Mouse (Mus musculus): Measurements from ENCODE around the gene Parp8. TPM values are rescaled to one million over a fixed set of nuclear protein-coding genes. Genes with fewer than 3 reads are reported as not detected.

The Parp8 gene
- polyA plus RNA-seq, 1 experiment from 2014 or later: 15.6 TPM

DNA sequence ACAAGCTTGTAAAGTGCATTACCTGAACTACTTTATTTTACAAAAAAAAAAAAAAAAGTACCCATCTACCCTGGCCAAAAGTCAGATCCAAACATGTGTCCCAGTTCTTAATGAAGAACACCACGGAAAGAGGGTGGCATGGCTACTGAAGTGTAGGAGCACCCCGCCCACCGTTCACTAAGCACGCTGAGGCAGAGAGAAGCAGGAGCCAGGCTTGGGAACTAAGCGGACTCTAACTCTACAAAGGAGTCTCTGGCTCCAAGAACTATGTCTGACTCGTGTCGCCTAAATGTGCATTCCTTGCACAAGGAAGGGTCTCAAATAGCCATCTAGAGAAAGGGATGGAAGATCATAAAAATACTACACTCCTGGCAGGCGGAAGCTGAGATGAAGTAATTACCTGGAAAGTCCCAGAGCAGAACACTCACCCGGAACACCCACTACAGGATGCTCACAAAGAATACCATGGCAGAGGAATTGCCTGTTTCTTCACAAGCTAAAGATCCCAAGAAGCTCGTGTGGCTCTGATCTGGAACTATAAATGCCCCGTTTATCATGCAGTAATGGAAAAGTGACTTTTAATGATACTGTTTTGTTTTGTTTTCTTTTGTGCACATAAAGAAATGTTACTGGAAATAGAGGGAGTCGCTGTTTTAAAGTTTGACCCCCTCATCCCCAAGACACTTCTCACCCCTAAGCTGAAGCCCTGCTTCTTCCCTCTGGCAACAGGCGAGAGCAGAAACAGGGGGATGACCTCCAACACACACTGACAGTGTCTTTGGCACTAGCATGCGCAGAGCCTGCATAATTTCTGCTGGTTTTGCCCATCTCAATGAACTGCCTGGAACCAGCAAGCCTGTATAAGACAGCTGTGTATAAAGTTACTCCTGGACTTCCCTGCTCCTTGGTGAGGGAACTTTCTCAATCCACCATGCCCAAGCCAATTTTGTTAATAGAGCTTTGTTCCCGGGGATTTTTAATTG lies 62.6 kb downstream of the Parp8 start:
- H3K27me3 ChIP-seq (ENCODE audit: control insufficient read depth, insufficient read depth, low read length): no peaks in the 10 kb centered on the region
- no peak for ATAC-seq (replicated peaks; ENCODE audit: insufficient number of reproducible peaks, low FRiP score, low TSS enrichment)

GRCm38 (mm10) chr13:116958776-116959589 lies 66.4 kb downstream of the Parp8 start:
- no peak overlapping the region for H3K9ac ChIP-seq (ENCODE audit: low read depth, low read length)
- H3K27ac ChIP-seq (ENCODE audit: low read depth, low read length): no peak overlapping the region
- H3K4me1 ChIP-seq (ENCODE audit: control insufficient read depth, insufficient read depth, low read length): no peaks in the 10 kb centered on the region
- no peaks in the 10 kb centered on the region for H3K27me3 ChIP-seq (ENCODE audit: control insufficient read depth, insufficient read depth, low read length)
- ATAC-seq (replicated peaks; ENCODE audit: insufficient number of reproducible peaks, low FRiP score, low TSS enrichment): no peak
- H3K36me3 ChIP-seq (ENCODE audit: control insufficient read depth, insufficient read depth, low read length): no peaks in the 10 kb centered on the region
- WGBS (ENCODE audit: insufficient replicate concordance): 77% methylated on average over 7 of the region's 7 CpGs
- no peaks in the 10 kb centered on the region for H3K9me3 ChIP-seq (replicated peaks; ENCODE audit: control insufficient read depth, low read length)
- no peak overlapping the region for H3K4me3 ChIP-seq (ENCODE audit: low read depth, low read length)
- no peak overlapping the region for H3K4me2 ChIP-seq

More for the DNA sequence above, 62.6 kb downstream of the Parp8 start:
- no peaks in the 10 kb centered on the region for H3K36me3 ChIP-seq (ENCODE audit: control insufficient read depth, insufficient read depth, low read length)
- H3K4me2 ChIP-seq: no peak overlapping the region
- no peaks in the 10 kb centered on the region for H3K9me3 ChIP-seq (replicated peaks; ENCODE audit: control insufficient read depth, low read length)
- no peak overlapping the region for H3K27ac ChIP-seq (ENCODE audit: low read depth, low read length)
- WGBS (ENCODE audit: insufficient replicate concordance): 82% methylated on average over 15 of the region's 15 CpGs
- H3K4me3 ChIP-seq (ENCODE audit: low read depth, low read length): no peak overlapping the region
- no peaks in the 10 kb centered on the region for H3K4me1 ChIP-seq (ENCODE audit: control insufficient read depth, insufficient read depth, low read length)
- H3K9ac ChIP-seq (ENCODE audit: low read depth, low read length): no peak overlapping the region

- Histone ChIP-seq H3K4me2 (no peak overlapping the region), H3K27me3 (ENCODE audit: control insufficient read depth, insufficient read depth, low read length) (no peaks in the 10 kb centered on the region), H3K9me3 (replicated peaks; ENCODE audit: control insufficient read depth, low read length) (no peaks in the 10 kb centered on the region), H3K4me3 (ENCODE audit: low read depth, low read length) (no peak overlapping the region), H3K36me3 (ENCODE audit: control insufficient read depth, insufficient read depth, low read length) (no peaks in the 10 kb centered on the region), H3K9ac (ENCODE audit: low read depth, low read length) (no peak overlapping the region), H3K27ac (ENCODE audit: low read depth, low read length) (no peak overlapping the region), H3K4me1 (ENCODE audit: control insufficient read depth, insufficient read depth, low read length) (no peaks in the 10 kb centered on the region)
- 75% methylated on average over 3 of the region's 3 CpGs for WGBS (ENCODE audit: insufficient replicate concordance)
- ATAC-seq (replicated peaks; ENCODE audit: insufficient number of reproducible peaks, low FRiP score, low TSS enrichment): no peak
Measured at GRCm38 (mm10) chr13:116957577-116957976, 67.8 kb downstream of the Parp8 start.

GRCm38 (mm10) chr13:116951336-116951735 lies 74.0 kb downstream of the Parp8 start:
- Histone ChIP-seq H3K4me2 (no peak overlapping the region), H3K4me3 (ENCODE audit: low read depth, low read length) (no peak overlapping the region), H3K27me3 (ENCODE audit: control insufficient read depth, insufficient read depth, low read length) (no peaks in the 10 kb centered on the region), H3K9ac (ENCODE audit: low read depth, low read length) (no peak overlapping the region), H3K9me3 (replicated peaks; ENCODE audit: control insufficient read depth, low read length) (no peaks in the 10 kb centered on the region), H3K27ac (ENCODE audit: low read depth, low read length) (no peak overlapping the region), H3K36me3 (ENCODE audit: control insufficient read depth, insufficient read depth, low read length) (no peaks in the 10 kb centered on the region), H3K4me1 (ENCODE audit: control insufficient read depth, insufficient read depth, low read length) (peaks cover 3% of the 10 kb centered on the region; the same call in 1 of the 2 replicates)
- no peak for ATAC-seq (replicated peaks; ENCODE audit: insufficient number of reproducible peaks, low FRiP score, low TSS enrichment)
- 89% methylated on average over 3 of the region's 3 CpGs for WGBS (ENCODE audit: insufficient replicate concordance)

GRCm38 (mm10) chr13:116949527-116949926 lies 75.8 kb downstream of the Parp8 start:
- no peak overlapping the region for H3K9ac ChIP-seq (ENCODE audit: low read depth, low read length)
- H3K9me3 ChIP-seq (replicated peaks; ENCODE audit: control insufficient read depth, low read length): no peaks in the 10 kb centered on the region
- no peaks in the 10 kb centered on the region for H3K27me3 ChIP-seq (ENCODE audit: control insufficient read depth, insufficient read depth, low read length)
- no peak for ATAC-seq (replicated peaks; ENCODE audit: insufficient number of reproducible peaks, low FRiP score, low TSS enrichment)
- H3K27ac ChIP-seq (ENCODE audit: low read depth, low read length): no peak overlapping the region
- peaks cover 3% of the 10 kb centered on the region; the same call in 1 of the 2 replicates for H3K4me1 ChIP-seq (ENCODE audit: control insufficient read depth, insufficient read depth, low read length)
- H3K36me3 ChIP-seq (ENCODE audit: control insufficient read depth, insufficient read depth, low read length): no peaks in the 10 kb centered on the region
- no peak overlapping the region for H3K4me3 ChIP-seq (ENCODE audit: low read depth, low read length)
- H3K4me2 ChIP-seq: no peak overlapping the region
- WGBS (ENCODE audit: insufficient replicate concordance): 81% methylated on average over 4 of the region's 4 CpGs

DNA sequence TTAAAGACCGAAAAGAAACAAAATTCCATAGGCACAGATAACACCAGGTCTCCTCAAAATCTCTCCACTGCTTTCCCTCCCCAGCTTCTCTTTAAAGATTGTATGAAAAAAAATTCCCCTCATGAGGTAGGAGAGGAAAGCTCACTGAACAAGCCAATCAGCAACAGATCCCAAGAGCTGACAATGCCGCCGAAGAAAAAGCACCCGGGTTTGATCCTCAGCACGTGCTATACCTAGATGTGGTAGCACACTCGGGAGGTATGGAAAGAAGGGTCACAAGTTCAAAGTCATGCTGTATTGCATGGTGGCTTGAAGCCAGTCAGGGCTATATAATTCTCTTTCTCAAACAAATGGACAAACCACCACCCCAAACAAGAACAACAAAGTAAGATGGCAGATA lies 76.3 kb downstream of the Parp8 start:
- Histone ChIP-seq H3K36me3 (ENCODE audit: control insufficient read depth, insufficient read depth, low read length) (no peaks in the 10 kb centered on the region), H3K9me3 (replicated peaks; ENCODE audit: control insufficient read depth, low read length) (no peaks in the 10 kb centered on the region), H3K4me3 (ENCODE audit: low read depth, low read length) (no peak overlapping the region), H3K27me3 (ENCODE audit: control insufficient read depth, insufficient read depth, low read length) (no peaks in the 10 kb centered on the region), H3K9ac (ENCODE audit: low read depth, low read length) (no peak overlapping the region), H3K4me2 (no peak overlapping the region), H3K27ac (ENCODE audit: low read depth, low read length) (no peak overlapping the region), H3K4me1 (ENCODE audit: control insufficient read depth, insufficient read depth, low read length) (peaks cover 3% of the 10 kb centered on the region; the same call in 1 of the 2 replicates)
- ATAC-seq (replicated peaks; ENCODE audit: insufficient number of reproducible peaks, low FRiP score, low TSS enrichment): no peak
- 81% methylated on average over 6 of the region's 6 CpGs for WGBS (ENCODE audit: insufficient replicate concordance)

GRCm38 (mm10) chr13:116948299-116948659 lies 77.1 kb downstream of the Parp8 start:
- ATAC-seq (replicated peaks; ENCODE audit: insufficient number of reproducible peaks, low FRiP score, low TSS enrichment): no peak
- Histone ChIP-seq H3K4me3 (ENCODE audit: low read depth, low read length) (no peak overlapping the region), H3K27ac (ENCODE audit: low read depth, low read length) (no peak overlapping the region), H3K4me1 (ENCODE audit: control insufficient read depth, insufficient read depth, low read length) (peaks cover 3% of the 10 kb centered on the region; the same call in 1 of the 2 replicates), H3K4me2 (no peak overlapping the region), H3K9me3 (replicated peaks; ENCODE audit: control insufficient read depth, low read length) (no peaks in the 10 kb centered on the region), H3K36me3 (ENCODE audit: control insufficient read depth, insufficient read depth, low read length) (no peaks in the 10 kb centered on the region), H3K9ac (ENCODE audit: low read depth, low read length) (no peak overlapping the region), H3K27me3 (ENCODE audit: control insufficient read depth, insufficient read depth, low read length) (no peaks in the 10 kb centered on the region)
- 52% methylated on average over 5 of the region's 5 CpGs for WGBS (ENCODE audit: insufficient replicate concordance)

DNA sequence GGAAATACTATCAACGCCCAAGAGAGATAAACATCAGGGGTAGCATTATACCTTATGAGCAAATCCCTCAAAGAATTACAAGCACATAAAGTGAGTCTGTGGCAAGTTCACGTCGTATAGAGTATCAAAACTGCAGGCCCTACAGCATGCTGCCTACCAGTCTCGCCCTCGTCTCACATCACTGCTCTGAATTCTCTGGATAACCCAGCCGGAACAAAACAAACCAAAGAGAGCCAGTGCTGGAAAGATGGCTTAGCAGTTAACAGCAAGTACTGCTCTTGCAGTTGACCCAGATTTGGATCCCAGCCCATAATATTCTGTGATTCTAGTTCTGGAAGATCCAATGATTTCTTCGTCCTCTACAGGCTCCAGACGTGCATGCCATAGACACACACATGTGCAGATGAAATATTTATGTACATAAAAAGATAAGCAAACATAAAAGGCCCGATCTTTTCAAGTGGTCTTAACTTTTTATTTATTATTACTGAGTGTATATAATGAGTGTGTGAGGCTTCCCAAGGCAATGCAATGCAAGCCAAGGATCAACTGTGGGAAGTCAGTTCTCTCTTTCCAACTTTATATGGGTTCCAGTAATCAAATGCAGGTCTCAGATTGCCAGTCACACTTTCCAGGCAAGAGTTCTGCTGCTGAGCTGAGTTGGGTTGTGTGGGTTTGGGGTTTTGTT lies 77.6 kb downstream of the Parp8 start:
- H3K4me3 ChIP-seq (ENCODE audit: low read depth, low read length): no peak overlapping the region
- no peak for ATAC-seq (replicated peaks; ENCODE audit: insufficient number of reproducible peaks, low FRiP score, low TSS enrichment)
- no peak overlapping the region for H3K27ac ChIP-seq (ENCODE audit: low read depth, low read length)
- no peaks in the 10 kb centered on the region for H3K27me3 ChIP-seq (ENCODE audit: control insufficient read depth, insufficient read depth, low read length)
- 79% methylated on average over 9 of the region's 9 CpGs for WGBS (ENCODE audit: insufficient replicate concordance)
- H3K4me1 ChIP-seq (ENCODE audit: control insufficient read depth, insufficient read depth, low read length): peaks cover 3% of the 10 kb centered on the region; the same call in 1 of the 2 replicates
- no peaks in the 10 kb centered on the region for H3K9me3 ChIP-seq (replicated peaks; ENCODE audit: control insufficient read depth, low read length)
- no peaks in the 10 kb centered on the region for H3K36me3 ChIP-seq (ENCODE audit: control insufficient read depth, insufficient read depth, low read length)
- H3K4me2 ChIP-seq: no peak overlapping the region
- H3K9ac ChIP-seq (ENCODE audit: low read depth, low read length): no peak overlapping the region

Measured in heart, embryonic 11.5 days (tissue).